Mouse (Mus musculus): ENCODE results near the gene Scarf2. TPM values are rescaled to one million over a fixed set of nuclear protein-coding genes. Genes with fewer than 3 reads are reported as not detected.

The Scarf2 gene
- total and polyA plus RNA-seq, 3 experiments = 0.62 to 1.2 TPM; not detected in 1

DNA sequence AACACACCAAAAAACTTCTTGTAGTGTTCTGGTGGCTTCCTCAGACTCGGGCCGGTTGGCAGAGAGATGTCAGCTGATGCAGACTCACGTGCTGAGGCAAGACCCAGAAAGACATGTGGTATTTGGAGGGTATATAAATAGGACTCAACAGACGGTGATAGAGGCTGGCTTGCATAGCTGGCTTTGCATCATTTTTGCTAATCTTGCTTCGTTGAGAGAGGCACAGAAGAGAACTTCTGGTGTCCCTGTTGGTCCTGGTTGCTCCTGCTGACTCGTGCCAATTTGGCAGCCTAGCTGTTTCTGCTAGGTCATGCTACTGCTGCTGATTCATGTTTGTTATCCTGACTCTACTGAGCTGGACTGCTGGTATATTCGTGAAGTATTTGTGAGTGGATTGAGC is 28.2 kb upstream of the Scarf2 start (continued):
- TF ChIP-seq NRF1 (IDR thresholded peaks at IDR 0.05; ENCODE audit: insufficient read depth, low read depth, low read length, poor library complexity, severe bottlenecking) (no peak), MXI1 (IDR thresholded peaks at IDR 0.05; ENCODE audit: low read depth, low read length) (peak; percentile 83; the same call in 1 of the 2 replicates)

GRCm38 (mm10) chr16:17771117-17771865 is 25.8 kb upstream of the Scarf2 start:
- peaks cover 0 to 11% of the 10 kb centered on the region in 2 experiments; a peak in 1 of 4 replicates for H3K4me1 ChIP-seq (ENCODE audit: control insufficient read depth in 1 of 2, insufficient read depth in 2 of 2, low read length in 2 of 2)
- H3K27me3 ChIP-seq (ENCODE audit: control insufficient read depth in 1 of 2, insufficient read depth in 2 of 2, low read length in 2 of 2) = no peaks in the 10 kb centered on the region
- H3K79me2 ChIP-seq (ENCODE audit: control insufficient read depth, insufficient read depth, low read length, poor library complexity) = peaks cover 2% of the 10 kb centered on the region; the same call in 1 of the 2 replicates
- peak; percentile 32 for DNase-seq (ENCODE audit: low read depth, low spot score)
- no peaks in the 10 kb centered on the region for H3K9me3 ChIP-seq (replicated peaks; ENCODE audit: insufficient read depth, low read length)
- H3K9ac ChIP-seq (ENCODE audit: control insufficient read depth, low read depth, low read length, poor library complexity, severe bottlenecking) = no peak overlapping the region
- H3K4me3 ChIP-seq (ENCODE audit: control insufficient read depth in 1 of 2, insufficient read depth in 1 of 2, low read depth in 2 of 2, low read length in 2 of 2) = no peak overlapping the region
- H3K36me3 ChIP-seq (ENCODE audit: control insufficient read depth in 1 of 2, insufficient read depth in 2 of 2, low read length in 2 of 2) = peaks cover 7 to 61% of the 10 kb centered on the region in 2 experiments
- no peak overlapping the region for H3K27ac ChIP-seq (ENCODE audit: control insufficient read depth, low read depth, low read length)
- peak; percentile 27 for TF ChIP-seq SMC3 (IDR thresholded peaks at IDR 0.05; ENCODE audit: low read depth, low read length)
- no peak for TF ChIP-seq TAL1 (IDR thresholded peaks at IDR 0.05; ENCODE audit: low read length)
- no peak for TF ChIP-seq JUND (IDR thresholded peaks at IDR 0.05; ENCODE audit: low read depth, low read length)
- peak in 2 of 3 experiments; percentile 25 to 42; a peak in 3 of 6 replicates for TF ChIP-seq CTCF (IDR thresholded peaks at IDR 0.05 in 2 of 3, conservative IDR thresholded peaks at IDR 0.05 in 1 of 3; ENCODE audit: control insufficient read depth in 1 of 3, insufficient read depth in 1 of 3, low read depth in 2 of 3, low read length in 3 of 3, poor library complexity in 1 of 3, severe bottlenecking in 1 of 3)

DNA sequence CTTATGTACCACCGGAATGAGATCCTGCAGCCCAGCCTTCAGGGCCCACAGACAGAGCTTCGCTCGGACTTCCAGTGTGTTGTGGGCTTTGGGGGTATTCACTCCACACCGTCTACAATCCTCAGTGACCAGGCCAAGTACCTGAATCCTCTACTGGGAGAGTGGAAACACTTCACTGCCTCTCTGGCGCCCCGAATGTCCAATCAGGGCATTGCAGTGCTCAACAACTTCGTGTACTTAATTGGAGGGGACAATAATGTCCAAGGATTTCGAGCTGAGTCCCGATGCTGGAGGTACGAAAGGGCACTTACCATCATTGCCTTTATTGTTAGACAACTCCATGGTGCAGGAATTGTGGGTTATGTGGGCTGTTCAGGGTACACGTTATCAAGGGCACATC is 20.3 kb upstream of the Scarf2 start:
- no peaks in the 10 kb centered on the region for H3K4me1 ChIP-seq (ENCODE audit: control insufficient read depth in 1 of 2, insufficient read depth in 2 of 2, low read length in 2 of 2)
- peaks cover 3 to 58% of the 10 kb centered on the region in 2 experiments; a peak in 2 of 4 replicates for H3K36me3 ChIP-seq (ENCODE audit: control insufficient read depth in 1 of 2, insufficient read depth in 2 of 2, low read length in 2 of 2)
- TF ChIP-seq CTCF (IDR thresholded peaks at IDR 0.05 in 2 of 3, conservative IDR thresholded peaks at IDR 0.05 in 1 of 3; ENCODE audit: control insufficient read depth in 1 of 3, insufficient read depth in 1 of 3, low read depth in 2 of 3, low read length in 3 of 3, poor library complexity in 1 of 3, severe bottlenecking in 1 of 3) (peak; percentile 54 to 77 (median 54)), RAD21 (IDR thresholded peaks at IDR 0.05; ENCODE audit: low read depth, low read length) (peak; percentile 5), SMC3 (IDR thresholded peaks at IDR 0.05; ENCODE audit: low read depth, low read length) (no peak), RCOR1 (IDR thresholded peaks at IDR 0.05; ENCODE audit: low read depth, low read length) (no peak)
- H3K9me3 ChIP-seq (replicated peaks; ENCODE audit: insufficient read depth, low read length) = no peaks in the 10 kb centered on the region
- H3K9ac ChIP-seq (ENCODE audit: control insufficient read depth, low read depth, low read length, poor library complexity, severe bottlenecking) = no peak overlapping the region
- H3K27ac ChIP-seq (ENCODE audit: control insufficient read depth, low read depth, low read length) = no peak overlapping the region
- H3K4me3 ChIP-seq (ENCODE audit: control insufficient read depth in 1 of 2, insufficient read depth in 1 of 2, low read depth in 2 of 2, low read length in 2 of 2) = no peak overlapping the region
- no peaks in the 10 kb centered on the region for H3K27me3 ChIP-seq (ENCODE audit: control insufficient read depth in 1 of 2, insufficient read depth in 2 of 2, low read length in 2 of 2)
- peak; percentile 53 for DNase-seq (ENCODE audit: low read depth, low spot score)
- 0 out of 2 replicates have a peak, but pooled peaks cover 2% of the 10 kb centered on the region for H3K79me2 ChIP-seq (ENCODE audit: control insufficient read depth, insufficient read depth, low read length, poor library complexity)

DNA sequence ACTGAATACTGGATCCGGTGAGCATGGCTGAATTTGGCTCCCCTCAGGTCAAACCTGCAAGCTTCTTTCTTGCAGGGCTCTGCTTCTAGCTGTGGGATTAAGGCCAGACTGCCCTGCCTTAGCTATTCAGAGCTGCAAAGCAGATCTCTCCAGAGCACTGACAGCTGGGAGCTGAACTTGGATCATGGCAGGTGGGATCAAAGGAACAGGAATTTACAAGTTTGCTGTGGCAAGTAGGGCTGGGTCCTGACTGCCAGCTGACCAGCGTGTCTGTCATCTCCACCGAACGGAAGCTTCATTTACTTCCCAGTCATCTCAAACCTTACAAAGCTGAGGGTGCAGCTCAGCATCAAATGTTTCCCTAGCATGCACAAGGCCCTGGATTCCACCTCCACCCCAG is 18.9 kb upstream of the Scarf2 start:
- Histone ChIP-seq H3K4me1 (ENCODE audit: control insufficient read depth in 1 of 2, insufficient read depth in 2 of 2, low read length in 2 of 2) (no peaks in the 10 kb centered on the region), H3K9ac (ENCODE audit: control insufficient read depth, low read depth, low read length, poor library complexity, severe bottlenecking) (no peak overlapping the region), H3K27me3 (ENCODE audit: control insufficient read depth in 1 of 2, insufficient read depth in 2 of 2, low read length in 2 of 2) (no peaks in the 10 kb centered on the region), H3K27ac (ENCODE audit: control insufficient read depth, low read depth, low read length) (no peak overlapping the region), H3K36me3 (ENCODE audit: control insufficient read depth in 1 of 2, insufficient read depth in 2 of 2, low read length in 2 of 2) (peaks cover 3 to 50% of the 10 kb centered on the region in 2 experiments; a peak in 2 of 4 replicates), H3K4me3 (ENCODE audit: control insufficient read depth in 1 of 2, insufficient read depth in 1 of 2, low read depth in 2 of 2, low read length in 2 of 2) (no peak overlapping the region), H3K9me3 (replicated peaks; ENCODE audit: insufficient read depth, low read length) (no peaks in the 10 kb centered on the region), H3K79me2 (ENCODE audit: control insufficient read depth, insufficient read depth, low read length, poor library complexity) (0 out of 2 replicates have a peak, but pooled peaks cover 2% of the 10 kb centered on the region)
- DNase-seq (ENCODE audit: low read depth, low spot score) = no peak
- TF ChIP-seq ZMIZ1 (IDR thresholded peaks at IDR 0.05; ENCODE audit: low read depth, low read length) (no peak), USF1 (IDR thresholded peaks at IDR 0.05; ENCODE audit: low read depth, low read length) (no peak), TCF12 (IDR thresholded peaks at IDR 0.05; ENCODE audit: low read depth, low read length) (no peak), MYC (IDR thresholded peaks at IDR 0.05; ENCODE audit: low read depth, low read length) (no peak), ZC3H11A (IDR thresholded peaks at IDR 0.05; ENCODE audit: low read depth, low read length) (no peak), EP300 (IDR thresholded peaks at IDR 0.05; ENCODE audit: low read depth in 1 of 2, low read length in 2 of 2) (no peak), RAD21 (IDR thresholded peaks at IDR 0.05; ENCODE audit: low read depth, low read length) (no peak), GABPA (IDR thresholded peaks at IDR 0.05; ENCODE audit: low read depth, low read length) (no peak), ETS1 (IDR thresholded peaks at IDR 0.05; ENCODE audit: low read depth, low read length) (no peak), GATA1 (IDR thresholded peaks at IDR 0.05; ENCODE audit: low read depth, low read length) (no peak), POLR2A (IDR thresholded peaks at IDR 0.05; ENCODE audit: control insufficient read depth in 1 of 2, insufficient read depth in 1 of 2, low read depth in 1 of 2, low read length in 2 of 2, poor library complexity in 1 of 2) (no peak), POLR2AphosphoS5 (IDR thresholded peaks at IDR 0.05; ENCODE audit: borderline replicate concordance, low read depth, low read length) (no peak), MXI1 (IDR thresholded peaks at IDR 0.05; ENCODE audit: low read depth, low read length) (no peak), ELF1 (IDR thresholded peaks at IDR 0.05; ENCODE audit: low read depth, low read length) (no peak), TAL1 (IDR thresholded peaks at IDR 0.05; ENCODE audit: low read length) (no peak), SMC3 (IDR thresholded peaks at IDR 0.05; ENCODE audit: low read depth, low read length) (no peak), CTCF (IDR thresholded peaks at IDR 0.05 in 2 of 3, conservative IDR thresholded peaks at IDR 0.05 in 1 of 3; ENCODE audit: control insufficient read depth in 1 of 3, insufficient read depth in 1 of 3, low read depth in 2 of 3, low read length in 3 of 3, poor library complexity in 1 of 3, severe bottlenecking in 1 of 3) (no peak)
